Mouse (Mus musculus) thymus, postnatal 25 days (tissue): Measurements from ENCODE around the gene Ube2cbp.

Experiments used
- DNase-seq: peaks from one replicate; pipeline ENCODE4 v3.0.0; 2022

Gene Ube2cbp

GRCm38 (mm10) chr9:86464151-86465105 lies at the start of gene Ube2cbp:
Gene Ube2cbp, minus strand, starts transcription at chr9:86464950.
- peak; percentile 87 for DNase-seq

- DNase-seq: no peak
Observed at GRCm38 (mm10) chr9:86514390-86514789, 49.6 kb upstream of the Ube2cbp start.

DNA sequence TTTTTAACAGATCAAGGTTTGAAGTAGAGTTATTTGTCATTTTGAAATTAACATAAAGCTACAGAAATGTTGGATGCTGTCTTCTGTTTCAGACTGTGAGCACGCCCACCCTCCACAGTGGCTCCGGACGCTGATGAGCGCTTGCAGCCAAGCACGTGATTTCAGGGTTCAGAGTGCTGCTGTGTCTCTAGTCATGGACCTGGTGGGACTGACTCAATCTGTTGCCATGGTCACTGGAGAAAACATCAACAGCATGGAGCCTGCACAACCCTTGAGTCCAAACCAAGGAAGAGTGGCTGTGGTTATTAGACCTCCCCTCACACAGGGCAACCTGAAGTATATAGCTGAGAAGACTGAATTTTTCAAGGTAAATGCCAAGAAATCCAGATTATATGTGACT lies 49.0 kb upstream of the Ube2cbp start:
- DNase-seq: no peak

GRCm38 (mm10) chr9:86507437-86507836 lies 42.7 kb upstream of the Ube2cbp start:
- no peak for DNase-seq

DNA sequence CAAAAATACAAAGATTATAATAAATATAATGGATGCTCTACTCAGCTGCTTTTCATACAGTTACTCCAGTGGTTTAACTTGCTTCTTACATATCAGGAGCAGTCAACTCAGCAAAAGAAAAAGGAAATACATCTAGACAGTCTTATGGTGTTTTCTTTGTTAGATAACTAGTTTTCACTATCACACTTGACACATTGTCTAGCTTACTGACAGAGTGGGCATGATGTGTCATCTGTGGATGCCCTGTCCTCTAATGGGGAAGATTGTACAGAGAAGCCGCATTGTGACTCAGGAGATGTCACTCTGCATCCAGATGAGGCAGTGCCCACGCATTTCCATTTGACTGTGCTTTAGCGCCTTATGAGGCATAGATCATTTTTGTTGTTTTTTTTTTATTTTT lies 34.3 kb upstream of the Ube2cbp start:
- no peak for DNase-seq

GRCm38 (mm10) chr9:86496261-86496660 lies 31.5 kb upstream of the Ube2cbp start:
- no peak for DNase-seq

DNA sequence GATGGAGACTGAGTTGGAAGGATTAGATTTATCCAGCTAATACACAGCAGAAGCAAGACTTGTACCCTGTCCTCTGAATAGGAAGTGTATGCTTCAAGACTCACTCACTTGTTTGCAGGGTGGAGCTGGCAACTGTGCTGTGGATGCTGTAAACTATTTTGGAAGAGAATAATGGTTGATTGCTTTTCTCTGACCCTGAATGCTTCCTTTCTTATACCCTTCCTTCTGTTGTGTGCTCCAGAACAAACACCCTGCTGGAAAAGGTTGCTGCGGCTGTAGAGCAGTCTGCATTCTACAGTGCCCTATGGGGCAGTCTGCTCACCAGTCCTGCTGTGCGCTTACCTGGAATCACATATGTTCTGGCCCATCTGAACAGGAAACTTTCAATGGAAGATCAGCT lies 27.0 kb upstream of the Ube2cbp start:
- DNase-seq: no peak

- DNase-seq: no peak
Observed at GRCm38 (mm10) chr9:86482236-86482635, 17.5 kb upstream of the Ube2cbp start.

- DNase-seq: no peak
Observed at GRCm38 (mm10) chr9:86478414-86479093, 13.8 kb upstream of the Ube2cbp start.

DNA sequence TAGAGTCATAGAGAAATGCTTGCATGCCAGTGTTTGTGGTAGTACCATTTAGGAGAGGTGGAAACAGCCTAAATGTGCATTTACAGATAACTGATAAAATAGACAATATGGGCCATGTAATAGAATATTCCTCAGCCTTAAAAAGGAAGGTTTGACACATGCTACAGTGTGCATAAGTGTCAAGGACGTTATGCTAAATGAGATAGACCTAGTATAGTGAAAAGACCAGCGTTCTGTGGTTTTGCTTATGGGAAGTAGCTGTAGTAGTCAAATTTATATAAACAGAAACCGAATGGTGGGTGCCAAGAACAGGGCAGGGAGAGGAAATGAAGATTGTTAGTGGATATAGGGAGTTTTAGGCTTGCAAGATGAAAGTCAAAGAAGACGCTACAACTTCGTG lies 12.0 kb upstream of the Ube2cbp start:
- DNase-seq: no peak

DNA sequence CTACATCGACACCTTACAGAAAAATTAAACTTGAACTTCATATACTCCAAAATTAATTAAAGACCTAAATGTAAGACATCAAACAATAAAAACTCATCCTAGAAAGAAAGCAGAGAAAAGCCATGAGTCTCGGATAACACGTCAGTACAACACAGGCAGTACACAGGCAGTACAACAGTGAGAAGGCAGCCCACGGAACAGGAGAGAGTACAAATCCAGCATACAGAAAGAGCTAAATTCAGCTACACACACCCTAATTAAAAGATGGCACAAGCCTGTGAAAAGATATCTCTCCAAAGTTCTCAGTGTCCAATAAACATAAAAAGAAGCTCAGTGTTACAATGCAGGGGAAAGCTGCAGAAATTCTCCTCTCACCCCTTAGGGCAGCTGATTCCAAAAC lies 11.2 kb upstream of the Ube2cbp start:
- no peak for DNase-seq

GRCm38 (mm10) chr9:86466990-86467870 lies 2.5 kb upstream of the Ube2cbp start, which contains the start of gene Dop1a:
Gene Dop1a, plus strand, starts transcription at chr9:86467154.
- peak; percentile 91 for DNase-seq

GRCm38 (mm10) chr9:86453626-86454025 lies 11.1 kb downstream of the Ube2cbp start:
- DNase-seq: no peak

DNA sequence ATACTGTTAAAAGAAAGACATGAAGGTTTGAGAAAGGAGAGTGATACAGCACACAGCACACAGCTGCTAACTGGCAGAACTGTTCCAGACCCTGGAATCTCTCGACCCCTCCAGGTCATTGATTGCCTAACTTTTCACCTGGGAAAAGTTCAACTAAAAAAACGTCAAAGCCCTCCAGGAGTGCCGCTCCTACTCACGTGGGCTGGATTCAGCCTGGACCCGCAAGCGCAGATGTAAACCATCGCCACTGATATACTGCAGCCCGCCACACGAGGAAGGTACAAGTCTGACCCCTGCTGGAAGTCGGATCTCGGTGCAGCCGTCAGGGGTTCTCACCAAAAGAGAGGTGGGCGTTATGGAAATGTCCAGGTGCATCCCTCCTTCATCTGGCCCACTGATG lies 13.1 kb downstream of the Ube2cbp start:
- peak; percentile 57 for DNase-seq

- no peak for DNase-seq
Observed at GRCm38 (mm10) chr9:86451094-86451493, 13.7 kb downstream of the Ube2cbp start.

DNA sequence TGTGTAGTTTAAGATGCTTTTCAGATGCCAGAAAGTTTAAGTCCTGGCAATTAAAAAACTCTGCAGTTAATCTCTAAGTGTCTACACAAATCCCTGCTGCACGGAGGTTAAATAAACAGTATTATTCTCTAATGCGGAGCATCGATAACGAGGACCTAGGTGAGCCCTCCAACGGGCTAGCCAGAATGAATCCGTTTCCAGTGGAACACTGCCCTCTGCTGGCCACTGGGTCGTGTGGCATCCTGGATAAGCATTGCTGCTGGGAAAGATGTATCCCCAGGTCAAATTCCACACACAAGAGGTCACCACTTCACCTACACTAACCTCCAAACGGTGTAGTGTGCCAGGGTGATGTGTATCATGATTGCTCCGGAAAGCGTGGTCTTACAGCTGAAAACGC lies 15.2 kb downstream of the Ube2cbp start:
- DNase-seq: peak; percentile 72

- no peak for DNase-seq
Observed at GRCm38 (mm10) chr9:86447431-86447830, 17.3 kb downstream of the Ube2cbp start.

DNA sequence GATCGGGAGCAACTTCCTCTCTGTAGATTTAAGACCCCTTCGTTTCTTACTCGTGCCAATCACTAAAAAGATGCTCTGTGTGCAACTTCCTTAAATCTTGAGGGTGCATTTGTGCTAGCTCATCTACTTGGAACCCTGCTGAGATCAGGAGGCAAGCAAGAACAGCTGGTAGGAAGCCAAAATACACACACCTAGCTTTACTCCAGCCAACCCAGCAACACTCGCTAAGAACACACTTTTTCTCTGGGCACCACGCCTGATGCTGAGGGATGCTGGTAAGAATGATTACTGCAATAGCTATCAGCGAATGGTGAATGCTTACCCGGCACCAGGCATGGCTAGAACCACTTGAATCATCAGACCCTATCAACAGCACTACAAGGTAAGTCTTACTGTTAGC lies 17.9 kb downstream of the Ube2cbp start:
- DNase-seq: no peak

DNA sequence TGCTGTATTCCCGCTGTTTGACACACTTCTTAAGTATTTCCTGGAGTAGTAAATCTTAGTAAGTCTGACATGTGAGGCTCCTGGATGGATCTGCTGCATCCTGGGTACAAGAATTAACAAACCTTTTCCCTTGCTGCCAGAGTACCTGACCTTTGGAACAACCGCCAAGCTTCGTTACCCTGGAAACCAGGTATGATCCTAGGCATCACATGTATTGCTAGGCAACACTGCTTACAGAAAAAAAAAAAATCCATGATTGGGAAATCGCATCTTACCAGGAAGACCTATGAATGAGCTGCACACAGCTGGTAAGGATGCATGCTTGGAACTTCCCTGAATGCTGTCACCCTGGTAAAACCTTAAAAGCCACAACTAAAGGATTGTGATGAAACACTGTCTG lies 22.5 kb downstream of the Ube2cbp start:
- DNase-seq: no peak

- DNase-seq: no peak
Observed at GRCm38 (mm10) chr9:86438337-86439009, 26.3 kb downstream of the Ube2cbp start.

GRCm38 (mm10) chr9:86436608-86437007 lies 28.1 kb downstream of the Ube2cbp start:
- no peak for DNase-seq

DNA sequence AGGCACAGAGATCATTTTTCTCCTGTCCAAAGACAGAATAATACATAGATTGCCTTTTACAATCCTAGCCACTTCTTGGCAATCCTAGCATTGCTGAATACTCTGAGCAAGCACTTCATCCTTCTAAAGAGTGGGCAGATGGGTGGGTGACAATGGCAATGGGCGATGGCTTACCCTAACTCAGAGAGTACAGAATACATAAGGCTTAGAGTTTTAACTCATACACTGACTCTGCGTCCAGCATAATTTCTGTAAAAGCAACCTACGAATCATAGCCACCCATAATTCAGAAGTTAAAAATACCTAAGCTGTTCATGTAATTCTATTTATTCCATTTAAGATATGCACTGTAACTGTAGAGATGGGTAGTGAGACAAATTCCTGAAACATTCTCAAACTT lies 29.2 kb downstream of the Ube2cbp start:
- DNase-seq: no peak
